Mouse (Mus musculus) cerebellum, adult 11 months (tissue): ENCODE measurements at regions not wholly inside any gene's neighbourhood (a gene's known extent, or its start where the extent isn't known, plus 50 kb on each side); places are given as distances from the start of the nearest gene placed in this dataset.

Experiments used
- DNase-seq: peaks from one replicate; pipeline ENCODE4 v3.0.0; 2022

- no peak for DNase-seq
Observed at GRCm38 (mm10) chr2:159889701-159890100, 444.3 kb downstream of the Gm826 start.

- no peak for DNase-seq
Observed at GRCm38 (mm10) chr2:159884773-159885459, 449.0 kb downstream of the Gm826 start.

- DNase-seq = no peak
Observed at GRCm38 (mm10) chr2:159866981-159867380, 467.0 kb downstream of the Gm826 start.

- DNase-seq = no peak
Observed at GRCm38 (mm10) chr2:159866391-159866790, 467.6 kb downstream of the Gm826 start.

- DNase-seq = no peak
Observed at GRCm38 (mm10) chr2:159863185-159863584, 470.8 kb downstream of the Gm826 start.

GRCm38 (mm10) chr2:159853891-159854665, 479.9 kb downstream of the Gm826 start:
- DNase-seq = no peak

GRCm38 (mm10) chr2:159852959-159853358, 481.0 kb downstream of the Gm826 start:
- no peak for DNase-seq

- no peak for DNase-seq
Observed at GRCm38 (mm10) chr2:159832488-159833113, 501.4 kb downstream of the Gm826 start.

GRCm38 (mm10) chr2:159826417-159826816, 507.5 kb downstream of the Gm826 start:
- no peak for DNase-seq

GRCm38 (mm10) chr2:159818556-159818955, 515.4 kb downstream of the Gm826 start:
- no peak for DNase-seq

GRCm38 (mm10) chr2:159816344-159816743, 517.6 kb downstream of the Gm826 start:
- no peak for DNase-seq
